Mouse (Mus musculus) subcutaneous adipose tissue, adult 2 months (tissue): ENCODE measurements around the gene Sgpl1. TPM values are rescaled to one million over a fixed set of nuclear protein-coding genes. Genes with fewer than 3 reads are reported as not detected.

Experiments
- polyA plus RNA-seq: library from polyadenylated mRNA; depleted of rRNA; stranded (reverse); fragments of >200 nt; gene quantifications from 2 replicates; pipeline ENCODE4 v1.2.3, GENCODE M21; 2012; ENCODE audit warnings: low replicate concordance; rRNA removed

Sgpl1 gene
- polyA plus RNA-seq: 59.4 and 69.0 TPM in 2 replicates

DNA sequence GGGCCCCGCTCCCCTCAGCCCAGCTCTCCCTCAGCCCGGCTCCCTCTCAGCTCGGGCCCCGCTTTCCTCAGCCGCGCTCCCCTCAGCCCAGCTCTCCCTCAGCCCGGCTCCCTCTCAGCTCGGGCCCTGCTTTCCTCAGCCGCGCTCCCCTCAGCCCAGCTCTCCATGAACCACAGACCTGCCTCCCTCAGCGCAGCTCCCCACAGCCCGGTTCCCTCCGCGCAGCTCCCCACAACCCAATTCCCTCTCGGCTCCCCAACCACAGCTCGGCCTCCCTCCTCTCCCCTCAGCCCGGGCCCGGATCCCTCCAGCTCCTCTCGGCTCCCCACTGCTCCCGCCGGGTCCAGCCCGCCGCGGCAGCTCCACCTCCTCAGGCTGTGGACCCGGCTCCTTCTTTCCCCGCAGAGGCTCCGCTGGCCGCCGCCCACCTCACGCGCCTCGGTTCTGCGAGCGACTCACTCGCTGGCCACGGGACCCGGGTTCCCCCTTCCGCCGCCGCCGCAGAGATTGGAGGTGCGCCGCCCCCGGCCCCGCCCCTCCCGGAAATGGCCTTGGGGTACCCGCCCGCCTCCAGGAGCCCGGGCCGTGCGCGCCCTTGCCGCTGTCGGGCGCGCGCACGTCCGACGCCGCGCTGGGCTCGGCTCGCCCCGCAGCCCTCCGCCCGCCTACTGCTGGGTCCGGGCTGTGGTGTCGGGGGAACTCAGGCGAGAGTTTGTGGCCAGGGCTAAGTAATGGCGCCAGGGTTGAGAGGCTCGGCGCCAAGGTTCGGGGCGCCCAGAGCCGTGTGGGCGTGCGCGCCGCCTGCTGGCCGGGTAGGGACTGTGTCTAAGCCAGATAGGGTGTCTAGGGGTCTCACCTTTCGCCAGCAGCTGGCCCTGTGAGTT, at the start of gene Sgpl1:
Gene Sgpl1, minus strand, starts transcription at position 547 of the 884 bp plus-strand sequence.

DNA sequence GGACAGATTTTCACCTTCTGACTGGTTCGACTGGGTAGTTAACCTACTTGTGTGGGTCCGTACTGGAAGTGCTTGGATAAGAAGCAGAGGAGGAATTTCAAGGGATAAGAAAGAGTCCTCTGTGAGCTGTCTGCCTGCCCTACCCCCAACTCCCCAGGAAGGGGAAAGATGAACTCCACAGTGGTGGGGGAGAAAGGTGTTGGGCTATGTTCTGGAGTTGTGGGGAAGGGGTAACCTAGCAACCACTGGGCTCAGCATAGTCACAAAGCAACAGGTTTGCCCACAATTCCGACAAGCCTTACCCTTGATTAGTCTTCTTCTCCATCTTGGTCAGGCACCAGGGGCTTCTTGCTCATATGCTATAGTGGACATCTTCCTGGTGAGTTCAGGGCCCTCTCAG, 24.2 kb upstream of the Sgpl1 start, which contains the start of gene Tbata:
Gene Tbata, plus strand, starts transcription at position 301 of the 400 bp plus-strand sequence.

DNA sequence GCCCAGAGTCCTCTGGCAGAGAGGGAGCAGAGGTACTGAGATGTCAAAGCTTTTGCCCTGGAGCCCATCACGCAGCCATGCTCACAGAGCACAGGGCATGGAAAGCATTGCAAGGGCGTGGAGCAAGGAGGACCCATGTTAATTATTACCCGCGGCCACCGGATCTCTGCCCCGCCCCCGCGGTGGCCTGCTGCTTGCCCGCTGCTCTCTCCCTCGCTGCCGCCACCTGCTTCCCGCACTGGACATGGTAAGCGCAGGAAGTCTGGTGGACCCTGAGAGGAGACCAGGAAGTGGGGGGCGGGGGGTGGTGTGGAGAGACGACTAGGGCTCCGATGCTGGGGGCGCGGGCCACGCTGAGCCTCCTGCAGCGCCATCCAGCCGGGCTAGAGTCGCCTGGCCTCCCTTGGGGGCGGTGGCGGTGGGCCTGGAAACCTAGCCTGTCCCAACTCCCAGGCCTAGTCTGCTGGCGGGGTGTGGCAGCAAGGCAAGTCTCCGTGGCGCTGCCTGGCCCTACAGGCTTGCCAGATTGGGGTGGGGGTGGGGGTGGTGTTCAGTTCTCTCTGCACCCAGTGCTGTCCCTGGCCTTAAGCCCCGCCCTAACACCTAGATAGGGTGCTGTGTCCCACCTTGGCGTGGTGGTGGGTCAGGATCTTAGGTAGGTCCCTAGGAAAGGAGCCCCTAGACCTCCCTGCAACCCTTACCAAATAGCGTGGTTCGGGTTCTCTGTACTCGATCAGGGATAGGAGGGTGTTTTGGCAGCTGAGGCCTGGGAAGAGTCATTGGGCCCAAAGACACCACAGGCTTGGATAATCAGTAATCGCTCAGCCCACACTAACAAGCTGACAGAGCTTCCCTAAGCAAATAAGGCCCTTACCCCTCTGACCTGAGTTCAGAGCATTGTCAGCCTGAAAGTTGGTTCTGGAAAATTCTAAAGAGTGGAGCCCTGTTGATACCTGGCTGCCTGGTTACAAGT, 58.0 kb downstream of the Sgpl1 start, which contains the start of gene Pcbd1:
Gene Pcbd1, plus strand, starts transcription at position 162 of the 973 bp plus-strand sequence.

Other genes with a start within 250 kb of the Sgpl1 start
- 6.1 and 30.5 TPM in 2 replicates for gene Pcbd1, start 58.4 kb downstream of the Sgpl1 start, polyA plus RNA-seq
- gene Tbata, start 24.3 kb upstream of the Sgpl1 start, polyA plus RNA-seq: 0.39 and 1.2 TPM in 2 replicates
- 3.8 and 8.9 TPM in 2 replicates for gene Adamts14, start 125.7 kb upstream of the Sgpl1 start, polyA plus RNA-seq
- gene Prf1, start 150.1 kb upstream of the Sgpl1 start, polyA plus RNA-seq: 1.3 and 7.2 TPM in 2 replicates
- 25.7 and 33.8 TPM in 2 replicates for gene Pald1, start 235.8 kb upstream of the Sgpl1 start, polyA plus RNA-seq